In genomic region chr5:39076555-39077178, GRCm38 (mm10) we compare ENCODE assay signal across 9 mouse cellular contexts.
DNase-seq lines count a peak whose midpoint lies in the region; ATAC-seq lines count a peak whose summit lies in the region.
"Had no signal": no experiment of that assay in that cellular context is flagged by ENCODE, and none has a peak within 500 bp of the region (broad histone marks: within the 10 kb centered on the region; RNA-seq: fewer than 3 reads in every experiment).

No protein-coding gene starts in this region.

- no peak overlapping the region for H3K4me3 ChIP-seq in midbrain, embryonic 16.5 days (ENCODE audit: low read depth, low read length)
- H3K4me3 ChIP-seq: megakaryocyte, embryonic 14.5 days had no signal

- H3K36me3 ChIP-seq in midbrain, embryonic 16.5 days (ENCODE audit: control insufficient read depth, insufficient read depth, low read length) = no peaks in the 10 kb centered on the region

- ATAC-seq in midbrain, embryonic 16.5 days = peak; percentile 73; the same call in 1 of the 2 replicates
- no peak for ATAC-seq in erythroid progenitor cell, adult 5-6 weeks (replicated peaks; ENCODE audit: low FRiP score, poor library complexity, severe bottlenecking)

- no peaks in the 10 kb centered on the region for H3K27me3 ChIP-seq in midbrain, embryonic 16.5 days (ENCODE audit: control insufficient read depth, insufficient read depth, low read depth, low read length)
- H3K27me3 ChIP-seq: megakaryocyte, embryonic 14.5 days had no signal

- H3K9ac ChIP-seq in midbrain, embryonic 16.5 days (ENCODE audit: low read depth, low read length) = no peak overlapping the region

- 28% methylated on average over 11 of the region's 11 CpGs for WGBS in midbrain, embryonic 16.5 days

- no peaks in the 10 kb centered on the region for H3K4me1 ChIP-seq in midbrain, embryonic 16.5 days (ENCODE audit: control insufficient read depth, insufficient read depth, low read length)
- H3K4me1 ChIP-seq: megakaryocyte, embryonic 14.5 days had no signal

- DNase-seq in brain, embryonic 18.5 days (ENCODE audit: low read depth, low spot score) = peak; percentile 8
- DNase-seq in cerebellum, adult 9-11 months = peak; percentile 88
- peak; percentile 9 for DNase-seq in forelimb bud, embryonic 11.5 days (ENCODE audit: low read depth, low spot score)
- no peak for DNase-seq in urinary bladder, adult 2 months (ENCODE audit: low spot score)
- DNase-seq in spleen, postnatal 36 days (ENCODE audit: low spot score in 2 of 2) = no peak
- DNase-seq: thymus, adult 2 months had no signal

- H3K27ac ChIP-seq in midbrain, embryonic 16.5 days (ENCODE audit: low read length) = no peak overlapping the region

- 0 out of 2 replicates have a peak, but pooled peaks cover 2% of the 10 kb centered on the region for H3K9me3 ChIP-seq in midbrain, embryonic 16.5 days (replicated peaks; ENCODE audit: control insufficient read depth, low read length, poor library complexity, severe bottlenecking)

- no peak overlapping the region for H3K4me2 ChIP-seq in midbrain, embryonic 16.5 days (ENCODE audit: low read length)

Comparison
In these comparisons a context has a peak if more than half of its experiments do, and no peak if none do; other contexts are left out.
1. DNase-seq: peak in brain, embryonic 18.5 days (single experiment), cerebellum, adult 9-11 months (single experiment) and forelimb bud, embryonic 11.5 days (single experiment); none in urinary bladder, adult 2 months (single experiment) and spleen, postnatal 36 days (0 of 2).